Mouse (Mus musculus): ENCODE measurements around the gene Sel1l.

The Sel1l gene

GRCm38 (mm10) chr12:91778211-91779003, 70.5 kb downstream of the Sel1l start:
- no peak for DNase-seq (ENCODE audit: low spot score)

GRCm38 (mm10) chr12:91776342-91776741, 72.6 kb downstream of the Sel1l start:
- no peak for DNase-seq (ENCODE audit: low spot score)

- DNase-seq (ENCODE audit: low spot score), result no peak
These were observed 74.1 kb downstream of the Sel1l start for GRCm38 (mm10) chr12:91774811-91775284.

- DNase-seq (ENCODE audit: low spot score), result no peak
These were observed 80.1 kb downstream of the Sel1l start for GRCm38 (mm10) chr12:91768871-91769270.

GRCm38 (mm10) chr12:91768176-91768575, 80.8 kb downstream of the Sel1l start:
- no peak for DNase-seq (ENCODE audit: low spot score)

GRCm38 (mm10) chr12:91766338-91767107, 82.4 kb downstream of the Sel1l start:
- DNase-seq (ENCODE audit: low spot score), result peak; percentile 77

- DNase-seq (ENCODE audit: low spot score), result peak; percentile 59
These were observed 83.5 kb downstream of the Sel1l start for GRCm38 (mm10) chr12:91765504-91765903.

- DNase-seq (ENCODE audit: low spot score), result peak; percentile 23
These were observed 83.9 kb downstream of the Sel1l start for GRCm38 (mm10) chr12:91765054-91765453.

- DNase-seq (ENCODE audit: low spot score), result no peak
These were observed 84.5 kb downstream of the Sel1l start for GRCm38 (mm10) chr12:91764471-91764870.

- no peak for DNase-seq (ENCODE audit: low spot score)
These were observed 89.1 kb downstream of the Sel1l start for GRCm38 (mm10) chr12:91759836-91760235.

GRCm38 (mm10) chr12:91757854-91758562, 90.9 kb downstream of the Sel1l start:
- no peak for DNase-seq (ENCODE audit: low spot score)

- DNase-seq (ENCODE audit: low spot score), result peak; percentile 15
These were observed 92.3 kb downstream of the Sel1l start for GRCm38 (mm10) chr12:91756562-91757166.

All from T-cell, adult 2 months (primary cell).